Mouse (Mus musculus) cerebellum, adult 11 months (tissue): ENCODE measurements around the gene Olfr352.

ENCODE experiments used
- DNase-seq: peaks from one replicate; pipeline ENCODE4 v3.0.0; 2022

Gene Olfr352

GRCm38 (mm10) chr2:36868160-36868559 lies at the start of gene Olfr352:
TSS of gene Olfr352 (plus strand) at chr2:36868460.
- no peak for DNase-seq

- no peak for DNase-seq
These were observed 22.2 kb upstream of the Olfr352 start, which contains the start of gene Olfr350 for GRCm38 (mm10) chr2:36846010-36846409. TSS of gene Olfr350 (plus strand) at chr2:36846310.

GRCm38 (mm10) chr2:36862560-36862959 lies 5.7 kb upstream of the Olfr352 start, which contains the start of gene Olfr351:
TSS of gene Olfr351 (minus strand) at chr2:36862660.
- DNase-seq: no peak

- no peak for DNase-seq
These were observed 24.6 kb downstream of the Olfr352 start, which contains the start of gene Olfr353 for GRCm38 (mm10) chr2:36892836-36893235. TSS of gene Olfr353 (minus strand) at chr2:36892936.

GRCm38 (mm10) chr2:36897114-36897513 lies 28.9 kb downstream of the Olfr352 start:
- DNase-seq: no peak

- no peak for DNase-seq
These were observed 37.1 kb downstream of the Olfr352 start, which contains the start of gene Olfr354 for GRCm38 (mm10) chr2:36905380-36905779. TSS of gene Olfr354 (plus strand) at chr2:36905680.
